Mouse (Mus musculus) megakaryocyte, embryonic 14.5 days (primary cell): ENCODE data around the gene Cldn7.

ENCODE experiments used
- FLI1 ChIP-seq: IDR thresholded peaks from 2 replicates; pipeline ENCODE4 v1.6.1; 2012; ENCODE audit warnings: low read length, inconsistent platforms, mixed read lengths
- GATA1 ChIP-seq: IDR thresholded peaks from 3 replicates; pipeline ENCODE4 v1.6.1; 2012; ENCODE audit warnings: mixed read lengths, low read length, inconsistent platforms, borderline replicate concordance

- TF ChIP-seq GATA1: no peak
- no peak for TF ChIP-seq FLI1
Observed at GRCm38 (mm10) chr11:69917379-69917948, 47.1 kb upstream of the Cldn7 start.
